Mouse (Mus musculus) small intestine, adult 2 months (tissue): Measurements from ENCODE around the gene Gnl1.

Source experiments
- CTCF ChIP-seq: fragments of 200-500 bp; IDR thresholded peaks from 2 replicates; pipeline ENCODE4 v1.5.1; 2012; ENCODE audit warnings: low read depth, mild to moderate bottlenecking, control low read depth, inconsistent platforms, low read length, moderate library complexity, mixed read lengths; ENCODE audit not compliant: insufficient replicate concordance, insufficient read length; ENCODE audit errors: extremely low read depth
- POLR2A ChIP-seq: fragments of 200-500 bp; IDR thresholded peaks from 2 replicates; pipeline ENCODE4 v1.6.1; 2012; ENCODE audit warnings: low read depth, mild to moderate bottlenecking, control low read depth, inconsistent platforms, low read length, moderate library complexity

GRCm38 (mm10) chr17:35958533-35959223, 21.0 kb upstream of the Gnl1 start:
- TF ChIP-seq CTCF (no peak), POLR2A (no peak)
